Mouse (Mus musculus) lung, postnatal 4 days (tissue): ENCODE measurements around the gene Sumf1.

Experiments
- DNase-seq, 2 experiments: peaks; one replicate each; pipeline ENCODE4 v3.0.0; 2021

The Sumf1 gene

DNA sequence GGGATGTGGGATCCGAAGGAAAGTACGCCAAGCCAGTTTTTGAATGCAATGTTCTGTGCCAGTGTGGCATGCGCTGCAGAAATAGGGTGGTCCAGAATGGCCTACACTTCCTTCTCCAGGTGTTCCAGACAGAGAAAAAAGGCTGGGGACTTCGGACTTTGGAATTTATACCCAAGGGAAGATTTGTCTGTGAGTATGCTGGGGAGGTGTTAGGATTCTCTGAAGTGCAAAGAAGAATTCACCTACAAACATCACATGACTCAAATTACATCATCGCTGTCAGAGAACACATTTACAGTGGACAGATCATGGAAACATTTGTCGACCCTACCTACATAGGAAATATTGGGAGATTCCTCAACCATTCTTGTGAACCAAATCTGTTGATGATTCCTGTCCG is 109.5 kb downstream of the Sumf1 start:
- DNase-seq = no peak

GRCm38 (mm10) chr6:108074624-108075023 is 110.8 kb downstream of the Sumf1 start:
- no peak for DNase-seq

DNA sequence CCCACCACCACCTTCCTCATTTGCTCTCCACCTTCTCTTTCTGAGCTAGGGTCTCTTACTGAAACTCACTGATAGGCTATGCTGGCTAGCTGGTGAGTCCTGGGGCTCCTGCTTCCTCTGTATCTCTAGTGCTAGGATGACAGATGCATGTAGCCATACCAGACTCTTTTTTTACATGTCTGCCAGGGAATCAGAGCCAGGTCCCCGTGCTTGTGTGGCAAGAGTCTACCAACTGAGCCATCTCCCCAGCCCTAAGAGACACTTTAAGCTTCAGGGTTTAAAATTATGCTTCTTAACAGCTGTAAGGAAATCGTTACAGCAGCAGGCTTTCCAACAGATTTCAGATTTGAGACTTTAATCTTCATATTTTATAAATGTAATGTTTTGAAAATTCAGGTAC is 111.5 kb downstream of the Sumf1 start:
- no peak for DNase-seq

GRCm38 (mm10) chr6:108073071-108073470 is 112.3 kb downstream of the Sumf1 start:
- no peak for DNase-seq

DNA sequence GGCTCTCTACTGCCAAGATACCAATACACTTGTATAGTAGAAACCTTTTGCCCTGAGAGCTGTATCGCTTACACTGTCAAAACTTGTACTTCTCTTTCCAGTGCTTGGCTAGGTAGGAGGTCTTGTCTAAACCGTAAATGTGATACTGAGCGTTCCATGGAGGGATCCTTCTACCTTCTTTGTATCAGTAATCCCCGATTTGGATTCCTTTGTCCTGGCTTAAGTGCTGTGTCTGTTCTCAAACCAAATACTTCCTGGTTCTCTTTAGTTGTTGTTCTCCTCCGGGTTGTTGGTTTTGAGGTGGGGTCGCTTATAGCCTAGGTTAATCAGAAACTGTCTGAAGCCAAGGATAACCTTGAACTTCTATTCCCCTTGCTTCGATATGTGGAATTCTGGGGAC is 114.4 kb downstream of the Sumf1 start:
- no peak for DNase-seq

- DNase-seq = peak; percentile 86 to 87
Measured at GRCm38 (mm10) chr6:108065583-108065982, 119.8 kb downstream of the Sumf1 start.

DNA sequence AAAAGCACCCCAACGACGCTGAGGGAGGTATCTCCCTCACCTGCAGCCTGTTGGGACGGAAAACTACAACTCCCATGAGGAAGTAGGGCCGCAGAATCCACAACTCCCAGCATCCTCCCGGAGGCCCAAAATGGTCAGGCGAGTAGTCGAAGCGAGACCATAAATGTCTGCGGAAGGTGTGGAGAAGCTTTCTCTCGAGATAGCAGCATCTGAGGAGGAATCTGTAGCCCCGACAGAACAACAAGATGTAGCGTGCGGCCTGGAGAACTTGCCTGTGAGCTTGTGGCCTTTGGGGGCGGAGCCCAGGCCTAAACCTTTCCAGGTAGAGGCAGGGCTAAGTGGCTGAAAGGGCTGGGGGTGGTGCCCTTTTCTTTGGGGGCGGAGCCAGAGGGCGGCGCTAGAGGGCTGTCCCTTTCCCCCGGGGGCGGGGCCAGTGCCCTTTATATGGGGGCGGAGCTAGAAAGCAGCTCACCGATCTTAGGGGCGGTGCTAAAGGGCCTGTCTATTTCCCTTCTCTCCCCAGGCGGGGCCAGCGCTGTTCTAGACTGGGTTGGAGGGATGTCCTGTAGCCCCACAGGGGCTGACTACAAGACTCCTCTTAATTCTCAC is 120.4 kb downstream of the Sumf1 start, which contains the start of gene Setmar:
TSS of gene Setmar (plus strand) at position 128 of the 609 bp plus-strand sequence.
- DNase-seq = peak; percentile 96 to 97

DNA sequence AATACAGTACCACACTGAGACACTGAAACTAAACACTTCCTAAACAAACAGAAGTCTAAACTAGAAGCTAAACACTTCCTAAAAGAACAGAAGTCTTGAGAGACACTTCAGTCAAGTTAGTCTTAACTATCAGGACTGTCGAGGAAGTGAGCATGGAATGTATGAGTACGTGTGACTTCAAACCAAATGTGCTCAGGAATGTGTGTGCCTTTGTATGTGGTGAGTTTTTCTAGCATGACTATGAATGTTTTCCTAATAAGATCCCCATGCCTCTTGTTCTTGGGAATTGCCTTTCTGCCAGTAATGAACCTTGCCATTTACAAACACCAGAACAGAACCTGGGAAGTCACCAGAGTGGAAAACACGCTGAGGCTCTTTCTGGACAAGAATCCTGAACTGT is 124.3 kb downstream of the Sumf1 start:
- DNase-seq = no peak

DNA sequence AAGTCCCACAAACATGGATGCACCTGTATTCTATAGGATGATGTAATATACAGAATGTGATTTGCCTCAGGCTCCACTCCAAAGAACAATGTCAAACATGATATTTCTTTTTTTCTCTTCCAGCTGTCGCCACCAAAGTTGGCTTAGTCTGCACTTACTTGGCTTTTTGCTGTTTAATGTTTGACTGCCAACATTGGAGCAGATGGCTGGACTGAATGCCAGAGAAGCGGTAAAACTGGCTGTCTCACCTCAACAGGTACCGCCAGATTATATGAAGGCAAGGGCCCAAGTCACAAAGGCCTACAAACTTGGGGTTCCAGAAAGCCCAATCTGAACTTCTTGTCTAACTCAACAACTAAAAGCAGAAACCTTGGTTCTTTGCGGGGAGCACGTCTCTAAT is 127.3 kb downstream of the Sumf1 start:
- DNase-seq = no peak

DNA sequence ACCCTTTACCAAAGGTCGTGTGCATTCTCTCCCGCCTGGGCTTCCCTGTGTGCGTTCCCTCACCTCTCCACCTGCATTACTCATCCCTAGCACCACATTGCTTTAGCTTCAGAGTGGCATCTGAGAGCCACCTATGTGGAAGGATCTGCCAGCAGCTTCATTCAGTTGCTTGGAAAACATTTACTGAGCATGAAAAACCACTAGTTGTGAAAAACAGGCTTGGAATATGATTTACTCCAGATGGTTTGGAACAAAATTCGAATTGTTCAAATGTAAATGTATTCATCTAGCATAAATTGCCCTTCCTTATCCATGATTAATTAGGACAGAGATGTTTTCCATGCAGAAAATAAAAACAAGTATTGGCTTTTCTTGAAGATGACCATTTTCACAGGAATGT is 128.0 kb downstream of the Sumf1 start:
- no peak for DNase-seq
